Mouse (Mus musculus): Measurements from ENCODE around the gene Sesn1. TPM values are rescaled to one million over a fixed set of nuclear protein-coding genes. Genes with fewer than 3 reads are reported as not detected.

Gene Sesn1
- polyA plus RNA-seq, 1 experiment from 2014 or later: 37.5 TPM

GRCm38 (mm10) chr10:41908899-41909298, 99.2 kb downstream of the Sesn1 start:
- no peak overlapping the region for H3K27ac ChIP-seq (replicated peaks in 1 of 2; ENCODE audit: control insufficient read depth in 1 of 2, insufficient read depth in 1 of 2, low read depth in 2 of 2, low read length in 2 of 2)
- H3K4me2 ChIP-seq (ENCODE audit: low read length): no peak overlapping the region
- no peak overlapping the region for H3K9ac ChIP-seq (ENCODE audit: low read length)
- H3K36me3 ChIP-seq (ENCODE audit: control insufficient read depth, insufficient read depth, low read length): peaks cover 47% of the 10 kb centered on the region
- no peaks in the 10 kb centered on the region for H3K4me1 ChIP-seq (ENCODE audit: control insufficient read depth in 2 of 2, insufficient read depth in 2 of 2, low read length in 2 of 2)
- no peaks in the 10 kb centered on the region for H3K9me3 ChIP-seq (ENCODE audit: control insufficient read depth, low read length)
- no peaks in the 10 kb centered on the region for H3K27me3 ChIP-seq (ENCODE audit: control insufficient read depth, insufficient read depth, low read length)
- 75% methylated on average over 6 of the region's 6 CpGs for WGBS
- ATAC-seq (ENCODE audit: insufficient number of reproducible peaks, insufficient read depth, low FRiP score, low read depth): no peak
- no peak overlapping the region for H3K4me3 ChIP-seq (ENCODE audit: control insufficient read depth in 1 of 2, insufficient read depth in 1 of 2, low read depth in 1 of 2, low read length in 2 of 2)

GRCm38 (mm10) chr10:41912290-41912994, 102.7 kb downstream of the Sesn1 start:
- Histone ChIP-seq H3K9me3 (ENCODE audit: control insufficient read depth, low read length) (no peaks in the 10 kb centered on the region), H3K9ac (ENCODE audit: low read length) (no peak overlapping the region), H3K27me3 (ENCODE audit: control insufficient read depth, insufficient read depth, low read length) (no peaks in the 10 kb centered on the region), H3K4me1 (ENCODE audit: control insufficient read depth in 2 of 2, insufficient read depth in 2 of 2, low read length in 2 of 2) (no peaks in the 10 kb centered on the region), H3K36me3 (ENCODE audit: control insufficient read depth, insufficient read depth, low read length) (peaks cover 14% of the 10 kb centered on the region), H3K27ac (replicated peaks in 1 of 2; ENCODE audit: control insufficient read depth in 1 of 2, insufficient read depth in 1 of 2, low read depth in 2 of 2, low read length in 2 of 2) (no peak overlapping the region), H3K4me3 (ENCODE audit: control insufficient read depth in 1 of 2, insufficient read depth in 1 of 2, low read depth in 1 of 2, low read length in 2 of 2) (no peak overlapping the region), H3K4me2 (ENCODE audit: low read length) (no peak overlapping the region)
- ATAC-seq (ENCODE audit: insufficient number of reproducible peaks, insufficient read depth, low FRiP score, low read depth): no peak
- WGBS: 89% methylated on average over 8 of the region's 8 CpGs

GRCm38 (mm10) chr10:41926726-41927125, 117.0 kb downstream of the Sesn1 start:
- H3K27me3 ChIP-seq (ENCODE audit: control insufficient read depth, insufficient read depth, low read length): no peaks in the 10 kb centered on the region
- no peak for ATAC-seq (ENCODE audit: insufficient number of reproducible peaks, insufficient read depth, low FRiP score, low read depth)
- H3K4me3 ChIP-seq (ENCODE audit: control insufficient read depth in 1 of 2, insufficient read depth in 1 of 2, low read depth in 1 of 2, low read length in 2 of 2): no peak overlapping the region
- 83% methylated on average over 14 of the region's 14 CpGs for WGBS
- no peak overlapping the region for H3K27ac ChIP-seq (replicated peaks in 1 of 2; ENCODE audit: control insufficient read depth in 1 of 2, insufficient read depth in 1 of 2, low read depth in 2 of 2, low read length in 2 of 2)
- peaks cover 6 to 7% of the 10 kb centered on the region in 2 experiments; a peak in 2 of 4 replicates for H3K4me1 ChIP-seq (ENCODE audit: control insufficient read depth in 2 of 2, insufficient read depth in 2 of 2, low read length in 2 of 2)
- no peaks in the 10 kb centered on the region for H3K36me3 ChIP-seq (ENCODE audit: control insufficient read depth, insufficient read depth, low read length)
- H3K9ac ChIP-seq (ENCODE audit: low read length): no peak overlapping the region
- no peak overlapping the region for H3K4me2 ChIP-seq (ENCODE audit: low read length)
- H3K9me3 ChIP-seq (ENCODE audit: control insufficient read depth, low read length): no peaks in the 10 kb centered on the region

GRCm38 (mm10) chr10:41930966-41931365, 121.2 kb downstream of the Sesn1 start:
- Histone ChIP-seq H3K9me3 (ENCODE audit: control insufficient read depth, low read length) (no peaks in the 10 kb centered on the region), H3K27ac (replicated peaks in 1 of 2; ENCODE audit: control insufficient read depth in 1 of 2, insufficient read depth in 1 of 2, low read depth in 2 of 2, low read length in 2 of 2) (no peak overlapping the region), H3K4me3 (ENCODE audit: control insufficient read depth in 1 of 2, insufficient read depth in 1 of 2, low read depth in 1 of 2, low read length in 2 of 2) (no peak overlapping the region), H3K4me2 (ENCODE audit: low read length) (no peak overlapping the region), H3K27me3 (ENCODE audit: control insufficient read depth, insufficient read depth, low read length) (no peaks in the 10 kb centered on the region), H3K4me1 (ENCODE audit: control insufficient read depth in 2 of 2, insufficient read depth in 2 of 2, low read length in 2 of 2) (peaks cover 27 to 37% of the 10 kb centered on the region in 2 experiments), H3K9ac (ENCODE audit: low read length) (no peak overlapping the region), H3K36me3 (ENCODE audit: control insufficient read depth, insufficient read depth, low read length) (no peaks in the 10 kb centered on the region)
- 37% methylated on average over 4 of the region's 4 CpGs for WGBS
- no peak for ATAC-seq (ENCODE audit: insufficient number of reproducible peaks, insufficient read depth, low FRiP score, low read depth)

- H3K27me3 ChIP-seq (ENCODE audit: control insufficient read depth, insufficient read depth, low read length): no peaks in the 10 kb centered on the region
- WGBS: 69% methylated on average over 12 of the region's 12 CpGs
- H3K4me3 ChIP-seq (ENCODE audit: control insufficient read depth in 1 of 2, insufficient read depth in 1 of 2, low read depth in 1 of 2, low read length in 2 of 2): no peak overlapping the region
- no peak overlapping the region for H3K4me2 ChIP-seq (ENCODE audit: low read length)
- H3K27ac ChIP-seq (replicated peaks in 1 of 2; ENCODE audit: control insufficient read depth in 1 of 2, insufficient read depth in 1 of 2, low read depth in 2 of 2, low read length in 2 of 2): no peak overlapping the region
- H3K9me3 ChIP-seq (ENCODE audit: control insufficient read depth, low read length): no peaks in the 10 kb centered on the region
- no peaks in the 10 kb centered on the region for H3K36me3 ChIP-seq (ENCODE audit: control insufficient read depth, insufficient read depth, low read length)
- no peak overlapping the region for H3K9ac ChIP-seq (ENCODE audit: low read length)
- no peak for ATAC-seq (ENCODE audit: insufficient number of reproducible peaks, insufficient read depth, low FRiP score, low read depth)
- peaks cover 36 to 47% of the 10 kb centered on the region in 2 experiments for H3K4me1 ChIP-seq (ENCODE audit: control insufficient read depth in 2 of 2, insufficient read depth in 2 of 2, low read length in 2 of 2)
Measured at GRCm38 (mm10) chr10:41931962-41932361, 122.2 kb downstream of the Sesn1 start.

GRCm38 (mm10) chr10:41932943-41933342, 123.2 kb downstream of the Sesn1 start:
- Histone ChIP-seq H3K27me3 (ENCODE audit: control insufficient read depth, insufficient read depth, low read length) (no peaks in the 10 kb centered on the region), H3K4me3 (ENCODE audit: control insufficient read depth in 1 of 2, insufficient read depth in 1 of 2, low read depth in 1 of 2, low read length in 2 of 2) (no peak overlapping the region), H3K9me3 (ENCODE audit: control insufficient read depth, low read length) (no peaks in the 10 kb centered on the region), H3K9ac (ENCODE audit: low read length) (no peak overlapping the region), H3K4me1 (ENCODE audit: control insufficient read depth in 2 of 2, insufficient read depth in 2 of 2, low read length in 2 of 2) (peaks cover 43 to 56% of the 10 kb centered on the region in 2 experiments), H3K27ac (replicated peaks in 1 of 2; ENCODE audit: control insufficient read depth in 1 of 2, insufficient read depth in 1 of 2, low read depth in 2 of 2, low read length in 2 of 2) (peak overlapping the region in 1 of 2 experiments; percentile 98; a peak in 1 of 4 replicates), H3K36me3 (ENCODE audit: control insufficient read depth, insufficient read depth, low read length) (no peaks in the 10 kb centered on the region), H3K4me2 (ENCODE audit: low read length) (no peak overlapping the region)
- no peak for ATAC-seq (ENCODE audit: insufficient number of reproducible peaks, insufficient read depth, low FRiP score, low read depth)
- WGBS: 81% methylated on average over 5 of the region's 5 CpGs

- Histone ChIP-seq H3K27ac (replicated peaks in 1 of 2; ENCODE audit: control insufficient read depth in 1 of 2, insufficient read depth in 1 of 2, low read depth in 2 of 2, low read length in 2 of 2) (peak overlapping the region; percentile 2 to 98; a peak in 3 of 4 replicates), H3K9ac (ENCODE audit: low read length) (no peak overlapping the region), H3K4me2 (ENCODE audit: low read length) (no peak overlapping the region), H3K36me3 (ENCODE audit: control insufficient read depth, insufficient read depth, low read length) (no peaks in the 10 kb centered on the region), H3K9me3 (ENCODE audit: control insufficient read depth, low read length) (no peaks in the 10 kb centered on the region), H3K4me1 (ENCODE audit: control insufficient read depth in 2 of 2, insufficient read depth in 2 of 2, low read length in 2 of 2) (peaks cover 43 to 60% of the 10 kb centered on the region in 2 experiments), H3K4me3 (ENCODE audit: control insufficient read depth in 1 of 2, insufficient read depth in 1 of 2, low read depth in 1 of 2, low read length in 2 of 2) (no peak overlapping the region), H3K27me3 (ENCODE audit: control insufficient read depth, insufficient read depth, low read length) (no peaks in the 10 kb centered on the region)
- ATAC-seq (ENCODE audit: insufficient number of reproducible peaks, insufficient read depth, low FRiP score, low read depth): no peak
- 43% methylated on average over 6 of the region's 6 CpGs for WGBS
Measured at GRCm38 (mm10) chr10:41933536-41933935, 123.8 kb downstream of the Sesn1 start.

All from heart, embryonic 14.5 days (tissue).